Mouse (Mus musculus): Measurements from ENCODE around the gene Prickle1. TPM values are rescaled to one million over a fixed set of nuclear protein-coding genes. Genes with fewer than 3 reads are reported as not detected.

The Prickle1 gene
- polyA plus RNA-seq, 1 experiment from 2014 or later: 40.6 TPM

- H3K9ac ChIP-seq (ENCODE audit: low read length): no peak overlapping the region
- H3K36me3 ChIP-seq (ENCODE audit: control insufficient read depth, insufficient read depth, low read length): no peaks in the 10 kb centered on the region
- H3K4me3 ChIP-seq (ENCODE audit: control insufficient read depth in 1 of 2, insufficient read depth in 1 of 2, low read depth in 1 of 2, low read length in 2 of 2): peak overlapping the region in 1 of 2 experiments; percentile 8; a peak in 1 of 4 replicates
- peak; percentile 54; the same call in 1 of the 2 replicates for ATAC-seq (ENCODE audit: insufficient number of reproducible peaks, insufficient read depth, low FRiP score, low read depth)
- H3K4me1 ChIP-seq (ENCODE audit: control insufficient read depth in 2 of 2, insufficient read depth in 2 of 2, low read length in 2 of 2): peaks cover 11 to 15% of the 10 kb centered on the region in 2 experiments
- H3K4me2 ChIP-seq (ENCODE audit: low read length): peak overlapping the region; percentile 51
- H3K9me3 ChIP-seq (ENCODE audit: control insufficient read depth, low read length): no peaks in the 10 kb centered on the region
- H3K27ac ChIP-seq (replicated peaks in 1 of 2; ENCODE audit: control insufficient read depth in 1 of 2, insufficient read depth in 1 of 2, low read depth in 2 of 2, low read length in 2 of 2): peak overlapping the region; percentile 47 to 62; a peak in 2 of 4 replicates
- no peaks in the 10 kb centered on the region for H3K27me3 ChIP-seq (ENCODE audit: control insufficient read depth, insufficient read depth, low read length)
- WGBS: 46% methylated on average over 21 of the region's 21 CpGs
These were observed 32.4 kb upstream of the Prickle1 start for GRCm38 (mm10) chr15:93627836-93628797.

- 65% methylated on average over 4 of the region's 4 CpGs for WGBS
- peaks cover 8% of the 10 kb centered on the region for H3K9me3 ChIP-seq (ENCODE audit: control insufficient read depth, low read length)
- H3K4me3 ChIP-seq (ENCODE audit: control insufficient read depth in 1 of 2, insufficient read depth in 1 of 2, low read depth in 1 of 2, low read length in 2 of 2): no peak overlapping the region
- no peak overlapping the region for H3K4me2 ChIP-seq (ENCODE audit: low read length)
- no peak for ATAC-seq (ENCODE audit: insufficient number of reproducible peaks, insufficient read depth, low FRiP score, low read depth)
- no peaks in the 10 kb centered on the region for H3K27me3 ChIP-seq (ENCODE audit: control insufficient read depth, insufficient read depth, low read length)
- no peak overlapping the region for H3K9ac ChIP-seq (ENCODE audit: low read length)
- H3K27ac ChIP-seq (replicated peaks in 1 of 2; ENCODE audit: control insufficient read depth in 1 of 2, insufficient read depth in 1 of 2, low read depth in 2 of 2, low read length in 2 of 2): no peak overlapping the region
- no peaks in the 10 kb centered on the region for H3K4me1 ChIP-seq (ENCODE audit: control insufficient read depth in 2 of 2, insufficient read depth in 2 of 2, low read length in 2 of 2)
- no peaks in the 10 kb centered on the region for H3K36me3 ChIP-seq (ENCODE audit: control insufficient read depth, insufficient read depth, low read length)
These were observed 23.9 kb upstream of the Prickle1 start for GRCm38 (mm10) chr15:93619551-93619950.

GRCm38 (mm10) chr15:93618442-93619150, 22.9 kb upstream of the Prickle1 start:
- no peak for ATAC-seq (ENCODE audit: insufficient number of reproducible peaks, insufficient read depth, low FRiP score, low read depth)
- H3K4me3 ChIP-seq (ENCODE audit: control insufficient read depth in 1 of 2, insufficient read depth in 1 of 2, low read depth in 1 of 2, low read length in 2 of 2): no peak overlapping the region
- no peak overlapping the region for H3K4me2 ChIP-seq (ENCODE audit: low read length)
- H3K36me3 ChIP-seq (ENCODE audit: control insufficient read depth, insufficient read depth, low read length): no peaks in the 10 kb centered on the region
- H3K27ac ChIP-seq (replicated peaks in 1 of 2; ENCODE audit: control insufficient read depth in 1 of 2, insufficient read depth in 1 of 2, low read depth in 2 of 2, low read length in 2 of 2): no peak overlapping the region
- no peaks in the 10 kb centered on the region for H3K27me3 ChIP-seq (ENCODE audit: control insufficient read depth, insufficient read depth, low read length)
- no peak overlapping the region for H3K9ac ChIP-seq (ENCODE audit: low read length)
- peaks cover 8% of the 10 kb centered on the region for H3K9me3 ChIP-seq (ENCODE audit: control insufficient read depth, low read length)
- 0 out of 4 replicates have a peak, but pooled peaks cover 0 to 2% of the 10 kb centered on the region in 2 experiments for H3K4me1 ChIP-seq (ENCODE audit: control insufficient read depth in 2 of 2, insufficient read depth in 2 of 2, low read length in 2 of 2)
- 72% methylated on average over 6 of the region's 6 CpGs for WGBS

GRCm38 (mm10) chr15:93616277-93616676, 20.6 kb upstream of the Prickle1 start:
- 0 out of 4 replicates have a peak, but pooled peaks cover 0 to 2% of the 10 kb centered on the region in 2 experiments for H3K4me1 ChIP-seq (ENCODE audit: control insufficient read depth in 2 of 2, insufficient read depth in 2 of 2, low read length in 2 of 2)
- no peak overlapping the region for H3K4me3 ChIP-seq (ENCODE audit: control insufficient read depth in 1 of 2, insufficient read depth in 1 of 2, low read depth in 1 of 2, low read length in 2 of 2)
- ATAC-seq (ENCODE audit: insufficient number of reproducible peaks, insufficient read depth, low FRiP score, low read depth): no peak
- H3K9ac ChIP-seq (ENCODE audit: low read length): no peak overlapping the region
- no peak overlapping the region for H3K4me2 ChIP-seq (ENCODE audit: low read length)
- H3K36me3 ChIP-seq (ENCODE audit: control insufficient read depth, insufficient read depth, low read length): no peaks in the 10 kb centered on the region
- no peaks in the 10 kb centered on the region for H3K27me3 ChIP-seq (ENCODE audit: control insufficient read depth, insufficient read depth, low read length)
- H3K27ac ChIP-seq (replicated peaks in 1 of 2; ENCODE audit: control insufficient read depth in 1 of 2, insufficient read depth in 1 of 2, low read depth in 2 of 2, low read length in 2 of 2): no peak overlapping the region
- WGBS: 95% methylated on average over 4 of the region's 4 CpGs
- H3K9me3 ChIP-seq (ENCODE audit: control insufficient read depth, low read length): peaks cover 8% of the 10 kb centered on the region

GRCm38 (mm10) chr15:93615031-93615430, 19.3 kb upstream of the Prickle1 start:
- Histone ChIP-seq H3K4me1 (ENCODE audit: control insufficient read depth in 2 of 2, insufficient read depth in 2 of 2, low read length in 2 of 2) (peaks cover 5 to 11% of the 10 kb centered on the region in 2 experiments; a peak in 2 of 4 replicates), H3K4me3 (ENCODE audit: control insufficient read depth in 1 of 2, insufficient read depth in 1 of 2, low read depth in 1 of 2, low read length in 2 of 2) (no peak overlapping the region), H3K27ac (replicated peaks in 1 of 2; ENCODE audit: control insufficient read depth in 1 of 2, insufficient read depth in 1 of 2, low read depth in 2 of 2, low read length in 2 of 2) (no peak overlapping the region), H3K9ac (ENCODE audit: low read length) (no peak overlapping the region), H3K9me3 (ENCODE audit: control insufficient read depth, low read length) (peaks cover 8% of the 10 kb centered on the region), H3K36me3 (ENCODE audit: control insufficient read depth, insufficient read depth, low read length) (no peaks in the 10 kb centered on the region), H3K27me3 (ENCODE audit: control insufficient read depth, insufficient read depth, low read length) (no peaks in the 10 kb centered on the region), H3K4me2 (ENCODE audit: low read length) (no peak overlapping the region)
- WGBS: 83% methylated on average over 3 of the region's 3 CpGs
- ATAC-seq (ENCODE audit: insufficient number of reproducible peaks, insufficient read depth, low FRiP score, low read depth): no peak

GRCm38 (mm10) chr15:93613606-93614005, 17.9 kb upstream of the Prickle1 start:
- 65% methylated on average over 3 of the region's 3 CpGs for WGBS
- no peaks in the 10 kb centered on the region for H3K36me3 ChIP-seq (ENCODE audit: control insufficient read depth, insufficient read depth, low read length)
- no peak overlapping the region for H3K4me2 ChIP-seq (ENCODE audit: low read length)
- no peak overlapping the region for H3K27ac ChIP-seq (replicated peaks in 1 of 2; ENCODE audit: control insufficient read depth in 1 of 2, insufficient read depth in 1 of 2, low read depth in 2 of 2, low read length in 2 of 2)
- peaks cover 8% of the 10 kb centered on the region for H3K9me3 ChIP-seq (ENCODE audit: control insufficient read depth, low read length)
- no peaks in the 10 kb centered on the region for H3K27me3 ChIP-seq (ENCODE audit: control insufficient read depth, insufficient read depth, low read length)
- ATAC-seq (ENCODE audit: insufficient number of reproducible peaks, insufficient read depth, low FRiP score, low read depth): no peak
- no peak overlapping the region for H3K9ac ChIP-seq (ENCODE audit: low read length)
- H3K4me1 ChIP-seq (ENCODE audit: control insufficient read depth in 2 of 2, insufficient read depth in 2 of 2, low read length in 2 of 2): peaks cover 5 to 11% of the 10 kb centered on the region in 2 experiments; a peak in 2 of 4 replicates
- no peak overlapping the region for H3K4me3 ChIP-seq (ENCODE audit: control insufficient read depth in 1 of 2, insufficient read depth in 1 of 2, low read depth in 1 of 2, low read length in 2 of 2)

GRCm38 (mm10) chr15:93611536-93612300, 16.0 kb upstream of the Prickle1 start:
- ATAC-seq (ENCODE audit: insufficient number of reproducible peaks, insufficient read depth, low FRiP score, low read depth): no peak
- H3K27ac ChIP-seq (replicated peaks in 1 of 2; ENCODE audit: control insufficient read depth in 1 of 2, insufficient read depth in 1 of 2, low read depth in 2 of 2, low read length in 2 of 2): no peak overlapping the region
- no peaks in the 10 kb centered on the region for H3K36me3 ChIP-seq (ENCODE audit: control insufficient read depth, insufficient read depth, low read length)
- H3K9me3 ChIP-seq (ENCODE audit: control insufficient read depth, low read length): peaks cover 8% of the 10 kb centered on the region
- no peak overlapping the region for H3K4me3 ChIP-seq (ENCODE audit: control insufficient read depth in 1 of 2, insufficient read depth in 1 of 2, low read depth in 1 of 2, low read length in 2 of 2)
- no peak overlapping the region for H3K4me2 ChIP-seq (ENCODE audit: low read length)
- H3K4me1 ChIP-seq (ENCODE audit: control insufficient read depth in 2 of 2, insufficient read depth in 2 of 2, low read length in 2 of 2): peaks cover 5 to 11% of the 10 kb centered on the region in 2 experiments; a peak in 2 of 4 replicates
- H3K27me3 ChIP-seq (ENCODE audit: control insufficient read depth, insufficient read depth, low read length): no peaks in the 10 kb centered on the region
- WGBS: 89% methylated on average over 16 of the region's 16 CpGs
- no peak overlapping the region for H3K9ac ChIP-seq (ENCODE audit: low read length)
